Mouse (Mus musculus) midbrain, embryonic 11.5 days (tissue): ENCODE data around the gene Olfr69. TPM values are rescaled to one million over a fixed set of nuclear protein-coding genes. Genes with fewer than 3 reads are reported as not detected.
"Not testable (repeated sequence)": the region's sequence is repeated elsewhere in the genome, so short reads cannot be mapped to it uniquely, and the experiment has no call there.

Experiments used
- ATAC-seq: fragments of 200-750 bp; cut with Nextera tagmentation; 2 replicates; pipeline ENCODE4 v1.8.0; 2017; ENCODE audit warnings: moderate TSS enrichment, moderate library complexity; ENCODE audit not compliant: low FRiP score
- DNase-seq: peaks from one replicate; pipeline ENCODE4 v3.0.0; 2015; ENCODE audit warnings: low spot score; ENCODE audit errors: missing footprints
- H3K27ac ChIP-seq: fragments of 300-500 bp; sonication (generic); 2 replicates; pipeline ENCODE4 v1.5.1; 2014; ENCODE audit warnings: low read depth, low read length
- H3K27me3 ChIP-seq: fragments of 300-500 bp; sonication (generic); 2 replicates; pipeline ENCODE4 v1.6.1; 2014; ENCODE audit warnings: mild to moderate bottlenecking, low read length, moderate library complexity, mixed read lengths; ENCODE audit not compliant: control insufficient read depth, insufficient read depth
- H3K36me3 ChIP-seq: fragments of 300-500 bp; sonication (generic); 2 replicates; pipeline ENCODE4 v1.6.1; 2014; ENCODE audit warnings: mild to moderate bottlenecking, low read length, moderate library complexity, mixed read lengths; ENCODE audit not compliant: control insufficient read depth, insufficient read depth
- H3K4me1 ChIP-seq: fragments of 300-500 bp; sonication (generic); 2 replicates; pipeline ENCODE4 v1.6.1; 2014; ENCODE audit warnings: low read length; ENCODE audit not compliant: control insufficient read depth, insufficient read depth
- H3K4me2 ChIP-seq: fragments of 300-500 bp; sonication (generic); 2 replicates; pipeline ENCODE4 v1.6.1; 2014; ENCODE audit warnings: mild to moderate bottlenecking, moderate library complexity
- H3K4me3 ChIP-seq: fragments of 300-500 bp; sonication (generic); 2 replicates; pipeline ENCODE4 v1.5.1; 2014; ENCODE audit warnings: low read depth, low read length
- H3K9ac ChIP-seq: fragments of 300-500 bp; sonication (generic); 2 replicates; pipeline ENCODE4 v1.6.1; 2014; ENCODE audit warnings: low read length
- H3K9me3 ChIP-seq: fragments of 300-500 bp; sonication (generic); 2 replicates; pipeline ENCODE4 v1.6.1; 2016; ENCODE audit warnings: low read length; ENCODE audit not compliant: control insufficient read depth
- WGBS: fragments of 180-500 bp; shearing (Covaris S2); extraction: QIAGEN DNeasy Blood & Tissue Kit; methylation state at CpG from one replicate; pipeline ENCODE4 v1.1.7; 2014; 5-methylcytosine and 5-hydroxymethylcytosine counted together
- polyA plus RNA-seq: library from polyadenylated mRNA; unstranded; fragments of >200 nt; fragmentation: Nextera tagmentation; extraction: Ambion mirVana; gene quantifications from 2 replicates; pipeline ENCODE4 v1.2.1, GENCODE M21; 2014

The Olfr69 gene
- not detected in 2 replicates for polyA plus RNA-seq

GRCm38 (mm10) chr7:103771494-103771893 is at the start of gene Olfr69:
Olfr69 (minus strand) TSS chr7:103771594.
- no peak within 1 kb of the TSS for H3K27ac ChIP-seq
- H3K9me3 ChIP-seq = no peaks in the 10 kb centered on the region
- ATAC-seq = no peak
- DNase-seq = no peak
- H3K4me2 ChIP-seq = no peak within 1 kb of the TSS
- 73% methylated on average over 2 of the region's 2 CpGs for WGBS
- H3K4me1 ChIP-seq = no peaks in the 10 kb centered on the region
- H3K36me3 ChIP-seq = no peaks in the 10 kb centered on the region
- no peak within 1 kb of the TSS for H3K9ac ChIP-seq
- H3K27me3 ChIP-seq = no peaks in the 10 kb centered on the region
- H3K4me3 ChIP-seq = no peak within 1 kb of the TSS

DNA sequence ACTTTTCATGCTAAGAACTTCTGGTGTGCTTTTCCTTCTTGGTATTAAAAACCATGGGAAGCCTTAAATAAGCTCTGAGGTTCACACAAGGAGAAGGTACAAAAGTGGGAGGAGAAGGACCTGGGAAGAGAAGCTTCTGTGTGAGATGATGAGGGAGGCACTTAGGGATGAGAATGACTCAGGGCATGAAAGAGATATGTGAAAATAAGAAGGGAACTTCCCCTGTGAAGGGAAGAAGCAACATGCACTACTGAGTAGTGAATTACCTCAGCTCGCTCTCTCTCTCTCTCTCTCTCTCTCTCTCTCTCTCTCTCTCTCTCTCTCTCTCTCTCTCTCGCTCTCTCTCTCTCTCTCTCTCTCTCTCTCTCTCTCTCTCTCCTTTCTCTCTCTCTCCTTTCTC is 43.7 kb upstream of the Olfr69 start:
- WGBS = 92% methylated on average over 1 of the region's 2 CpGs
- ATAC-seq, H3K27me3 ChIP-seq, H3K27ac ChIP-seq, DNase-seq, H3K4me2 ChIP-seq, H3K4me1 ChIP-seq, H3K4me3 ChIP-seq, H3K36me3 ChIP-seq, H3K9me3 ChIP-seq, H3K9ac ChIP-seq: not testable (repeated sequence)

DNA sequence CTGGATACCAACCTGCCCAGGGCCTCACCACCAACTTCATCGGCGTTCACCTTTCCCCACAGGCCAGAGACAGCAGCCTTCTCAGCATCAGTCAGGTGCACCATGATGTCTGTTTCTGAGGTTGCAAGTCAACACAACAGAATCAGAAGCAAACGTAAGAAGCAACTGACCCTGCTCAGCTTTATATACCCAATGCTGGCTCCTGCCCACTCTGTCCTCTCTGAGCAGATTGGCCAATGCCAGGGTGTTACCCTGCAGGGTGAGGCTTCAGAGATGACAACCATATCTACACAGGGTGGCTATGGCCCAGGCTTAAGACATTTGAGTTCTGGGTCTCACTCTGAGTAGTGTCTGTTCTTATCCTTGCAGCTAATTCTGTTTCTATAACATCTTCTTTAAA is 42.4 kb upstream of the Olfr69 start, which contains the start of gene Hbb-bt:
TSS of gene Hbb-bt (minus strand) at position 231 of the 400 bp plus-strand sequence.
- WGBS = 92% methylated on average over 3 of the region's 3 CpGs
- no peaks in the 10 kb centered on the region for H3K36me3 ChIP-seq
- H3K4me3 ChIP-seq = no peak within 1 kb of the TSS
- no peak for DNase-seq
- no peaks in the 10 kb centered on the region for H3K4me1 ChIP-seq
- no peak within 1 kb of the TSS for H3K9ac ChIP-seq
- no peaks in the 10 kb centered on the region for H3K9me3 ChIP-seq
- H3K27ac ChIP-seq = no peak within 1 kb of the TSS
- no peak for ATAC-seq
- H3K27me3 ChIP-seq = no peaks in the 10 kb centered on the region
- no peak within 1 kb of the TSS for H3K4me2 ChIP-seq

DNA sequence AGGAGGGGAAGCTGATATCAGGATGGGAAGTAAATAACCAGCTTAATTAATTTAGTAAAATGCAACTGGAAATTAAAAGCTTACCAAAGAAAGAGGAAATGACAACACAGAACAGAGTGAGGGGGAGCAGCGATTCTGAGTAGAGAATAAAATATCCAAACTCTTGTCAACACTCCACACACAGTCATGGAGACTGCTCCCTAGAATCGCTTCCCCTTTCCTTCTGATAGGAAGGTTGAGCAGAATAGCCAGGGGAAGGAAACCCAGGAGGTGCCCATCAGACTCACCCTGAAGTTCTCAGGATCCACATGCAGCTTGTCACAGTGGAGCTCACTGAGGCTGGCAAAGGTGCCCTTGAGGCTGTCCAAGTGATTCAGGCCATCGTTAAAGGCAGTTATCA is 41.8 kb upstream of the Olfr69 start:
- DNase-seq, H3K9me3 ChIP-seq, H3K4me1 ChIP-seq, H3K4me2 ChIP-seq, H3K36me3 ChIP-seq, H3K27me3 ChIP-seq, ATAC-seq, H3K27ac ChIP-seq, H3K9ac ChIP-seq, H3K4me3 ChIP-seq: not testable (repeated sequence)
- no CpG with 5 or more reads among the region's 3 CpGs for WGBS

GRCm38 (mm10) chr7:103812174-103812573 is 40.8 kb upstream of the Olfr69 start:
- Histone ChIP-seq H3K9ac (no peak overlapping the region), H3K36me3 (no peaks in the 10 kb centered on the region), H3K27me3 (no peaks in the 10 kb centered on the region), H3K4me1 (no peaks in the 10 kb centered on the region), H3K9me3 (no peaks in the 10 kb centered on the region), H3K27ac (no peak overlapping the region), H3K4me2 (no peak overlapping the region), H3K4me3 (no peak overlapping the region)
- ATAC-seq = no peak
- no peak for DNase-seq
- 73% methylated on average over 1 of the region's 1 CpGs for WGBS

DNA sequence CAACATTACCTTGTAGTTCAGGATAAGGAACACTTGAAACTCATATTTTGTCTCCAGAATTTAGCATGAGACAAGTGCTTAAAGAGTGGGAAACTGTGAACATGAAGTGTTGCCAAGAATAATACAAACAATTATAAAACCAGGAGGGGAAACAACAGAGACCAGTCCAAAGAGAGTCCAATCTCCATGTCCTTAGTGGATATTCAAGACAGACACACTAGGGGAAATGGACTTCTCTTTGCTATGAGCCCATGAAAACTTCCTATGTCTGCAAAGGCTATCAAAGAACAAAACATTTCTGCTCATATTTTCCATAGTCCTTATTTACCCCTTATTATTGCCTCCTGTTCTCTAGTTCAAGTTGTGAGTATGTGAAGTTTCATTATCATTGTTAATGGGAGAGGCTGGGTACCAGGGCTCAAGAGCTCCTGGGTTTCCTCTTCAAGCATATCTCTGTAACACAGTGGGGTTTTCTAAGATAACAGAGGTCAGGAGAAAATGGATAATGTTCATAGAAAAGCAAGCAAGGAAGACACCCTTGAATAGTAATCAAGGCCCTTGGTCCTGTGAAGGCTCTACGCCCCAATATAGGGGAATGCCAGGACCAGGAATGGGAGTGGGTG is 39.9 kb upstream of the Olfr69 start:
- ATAC-seq = no peak
- 90% methylated on average over 1 of the region's 1 CpGs for WGBS

DNA sequence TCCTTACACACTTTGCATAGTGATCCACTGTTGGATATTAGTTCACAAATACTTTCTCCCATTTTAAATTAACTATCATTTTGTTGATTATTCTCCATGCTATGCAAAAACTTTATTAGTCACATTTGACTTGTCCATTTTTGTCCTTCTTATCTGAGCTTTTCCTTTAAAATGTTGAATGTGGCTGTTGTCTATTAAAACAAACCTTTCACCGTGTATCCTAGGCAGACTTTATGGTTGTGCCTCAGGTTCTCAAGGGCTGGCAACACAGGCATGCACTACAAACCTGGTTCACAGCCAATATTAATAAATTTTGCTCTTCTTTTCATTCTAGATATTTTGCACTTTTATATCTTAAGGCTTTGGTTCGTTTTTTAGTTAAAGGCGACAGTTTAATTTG is 39.4 kb upstream of the Olfr69 start:
- Histone ChIP-seq H3K4me3 (no peak overlapping the region), H3K4me2 (no peak overlapping the region), H3K27ac (no peak overlapping the region), H3K9ac (no peak overlapping the region), H3K9me3 (no peaks in the 10 kb centered on the region), H3K27me3 (no peaks in the 10 kb centered on the region), H3K4me1 (no peaks in the 10 kb centered on the region), H3K36me3 (no peaks in the 10 kb centered on the region)
- 84% methylated on average over 3 of the region's 3 CpGs for WGBS
- DNase-seq = no peak
- no peak for ATAC-seq

More for the DNA sequence above, 39.9 kb upstream of the Olfr69 start:
- Histone ChIP-seq H3K4me1 (no peaks in the 10 kb centered on the region), H3K4me3 (no peak overlapping the region), H3K9ac (no peak overlapping the region), H3K27me3 (no peaks in the 10 kb centered on the region), H3K4me2 (no peak overlapping the region), H3K36me3 (no peaks in the 10 kb centered on the region), H3K9me3 (no peaks in the 10 kb centered on the region), H3K27ac (no peak overlapping the region)
- DNase-seq = no peak

- no peaks in the 10 kb centered on the region for H3K36me3 ChIP-seq
- H3K4me1 ChIP-seq = no peaks in the 10 kb centered on the region
- H3K27me3 ChIP-seq = no peaks in the 10 kb centered on the region
- H3K4me3 ChIP-seq = no peak overlapping the region
- ATAC-seq = no peak
- H3K4me2 ChIP-seq = no peak overlapping the region
- 79% methylated on average over 1 of the region's 1 CpGs for WGBS
- H3K27ac ChIP-seq = no peak overlapping the region
- H3K9ac ChIP-seq = no peak overlapping the region
- H3K9me3 ChIP-seq = no peaks in the 10 kb centered on the region
- no peak for DNase-seq
Measured at GRCm38 (mm10) chr7:103810296-103810695, 38.9 kb upstream of the Olfr69 start.

- H3K4me1 ChIP-seq = no peaks in the 10 kb centered on the region
- ATAC-seq (no peak), DNase-seq (no peak)
- no peak overlapping the region for H3K4me2 ChIP-seq
- WGBS = 73% methylated on average over 1 of the region's 1 CpGs
- no peak overlapping the region for H3K4me3 ChIP-seq
- no peaks in the 10 kb centered on the region for H3K27me3 ChIP-seq
- H3K27ac ChIP-seq = no peak overlapping the region
- no peak overlapping the region for H3K9ac ChIP-seq
- no peaks in the 10 kb centered on the region for H3K36me3 ChIP-seq
- no peaks in the 10 kb centered on the region for H3K9me3 ChIP-seq
Measured at GRCm38 (mm10) chr7:103809801-103810155, 38.4 kb upstream of the Olfr69 start.
